Mouse (Mus musculus) liver, embryonic 14.5 days (tissue): ENCODE measurements around the gene Ephb1. TPM values are rescaled to one million over a fixed set of nuclear protein-coding genes. Genes with fewer than 3 reads are reported as not detected.

Source experiments
- ATAC-seq: fragments of 200-750 bp; cut with Nextera tagmentation; 2 replicates; pipeline ENCODE4 v1.8.0; 2017; ENCODE audit warnings: moderate number of reproducible peaks, mild to moderate bottlenecking, moderate library complexity; ENCODE audit not compliant: insufficient read depth
- DNase-seq, 3 experiments: peaks; one replicate each; pipeline ENCODE4 v3.0.0-alpha.2; 2012 to 2013; ENCODE audit warnings: low read depth in 3 of 3, low spot score in 3 of 3
- H3K27ac ChIP-seq: fragments of 300-500 bp; sonication (generic); 2 replicates; pipeline ENCODE4 v1.5.1; 2014; ENCODE audit warnings: moderate library complexity, mild to moderate bottlenecking, control low read depth, inconsistent platforms
- H3K27me3 ChIP-seq: fragments of 300-500 bp; sonication (generic); 2 replicates; pipeline ENCODE4 v1.6.1; 2014; ENCODE audit warnings: mild to moderate bottlenecking, low read length, moderate library complexity; ENCODE audit not compliant: control insufficient read depth, insufficient read depth
- H3K36me3 ChIP-seq: fragments of 300-500 bp; sonication (generic); replicated peaks from 2 replicates; pipeline ENCODE4 v1.6.1; 2014; ENCODE audit warnings: low read depth; ENCODE audit not compliant: control insufficient read depth, insufficient read depth
- H3K4me1 ChIP-seq, 2 experiments: fragments of 200-500 bp in 1 of 2; fragments of 300-500 bp in 1 of 2; sonication (generic) in 1 of 2; replicated peaks; 2 replicates each; pipeline ENCODE4 v1.6.1; 2012 to 2014; ENCODE audit warnings: antibody characterized with exemption in 1 of 2, inconsistent platforms in 1 of 2, low read length in 1 of 2; ENCODE audit not compliant: control insufficient read depth in 2 of 2, insufficient read depth in 2 of 2
- H3K4me2 ChIP-seq: fragments of 300-500 bp; sonication (generic); 2 replicates; pipeline ENCODE4 v1.6.1; 2014; ENCODE audit warnings: low read depth, mild to moderate bottlenecking, control low read depth, moderate library complexity
- H3K4me3 ChIP-seq, 2 experiments: fragments of 200-500 bp in 1 of 2; fragments of 300-500 bp in 1 of 2; sonication (generic) in 1 of 2; 2 replicates each; pipeline ENCODE4 v1.5.1; 2012 to 2014; ENCODE audit warnings: low read depth in 2 of 2, low read length in 2 of 2, mild to moderate bottlenecking in 2 of 2, control low read depth in 1 of 2, inconsistent platforms in 1 of 2, moderate library complexity in 1 of 2; ENCODE audit not compliant: insufficient read depth in 1 of 2
- H3K9ac ChIP-seq: fragments of 300-500 bp; sonication (generic); replicated peaks from 2 replicates; pipeline ENCODE4 v1.6.1; 2014; ENCODE audit warnings: mild to moderate bottlenecking, control low read depth, moderate library complexity
- H3K9me3 ChIP-seq: fragments of 300-500 bp; sonication (generic); 2 replicates; pipeline ENCODE4 v1.6.1; 2016; ENCODE audit warnings: low read length, mixed read lengths; ENCODE audit not compliant: control insufficient read depth
- CTCF ChIP-seq: IDR thresholded peaks from 2 replicates; pipeline ENCODE4 v1.5.1; 2016; ENCODE audit warnings: antibody characterized with exemption, low read depth, control low read depth
- EP300 ChIP-seq: IDR thresholded peaks from 2 replicates; pipeline ENCODE4 v1.6.1; 2016; ENCODE audit warnings: antibody characterized with exemption, low read depth
- WGBS: fragments of 180-500 bp; shearing (Covaris S2); extraction: QIAGEN DNeasy Blood & Tissue Kit; methylation state at CpG from one replicate; pipeline ENCODE4 v1.1.7; 2014; ENCODE audit not compliant: insufficient replicate concordance; 5-methylcytosine and 5-hydroxymethylcytosine counted together
- polyA plus RNA-seq, 2 experiments: library from polyadenylated mRNA; depleted of rRNA in 1 of 2; stranded (reverse) in 1 of 2; unstranded in 1 of 2; fragments of >200 nt; fragmentation: Nextera tagmentation in 1 of 2; extraction: Ambion mirVana in 1 of 2; gene quantifications; 2 replicates each; pipeline versions ENCODE4 v1.2.1 to v1.2.3; 2012 to 2014

The Ephb1 gene
- polyA plus RNA-seq, 2 experiments, result 0.25 to 0.29 TPM

GRCm38 (mm10) chr9:102307656-102308055 lies 46.8 kb downstream of the Ephb1 start:
- TF ChIP-seq EP300, result no peak
- TF ChIP-seq CTCF, result no peak
- H3K4me1 ChIP-seq, result no peaks in the 10 kb centered on the region
- 38% methylated on average over 4 of the region's 4 CpGs for WGBS

GRCm38 (mm10) chr9:102306645-102307415 lies 47.7 kb downstream of the Ephb1 start:
- 26% methylated on average over 1 of the region's 1 CpGs for WGBS
- H3K27me3 ChIP-seq, result no peaks in the 10 kb centered on the region
- DNase-seq (no peak), ATAC-seq (no peak)
- H3K9me3 ChIP-seq, result no peaks in the 10 kb centered on the region
- H3K4me1 ChIP-seq, result no peaks in the 10 kb centered on the region
- no peak for TF ChIP-seq EP300
- no peak for TF ChIP-seq CTCF
- H3K27ac ChIP-seq, result no peak overlapping the region
- H3K9ac ChIP-seq, result no peak overlapping the region
- H3K36me3 ChIP-seq, result no peaks in the 10 kb centered on the region
- H3K4me2 ChIP-seq, result no peak overlapping the region
- no peak overlapping the region for H3K4me3 ChIP-seq

More at GRCm38 (mm10) chr9:102307656-102308055, 46.8 kb downstream of the Ephb1 start:
- H3K9me3 ChIP-seq, result no peaks in the 10 kb centered on the region
- no peak overlapping the region for H3K4me2 ChIP-seq
- H3K9ac ChIP-seq, result no peak overlapping the region
- no peak overlapping the region for H3K4me3 ChIP-seq
- H3K27ac ChIP-seq, result no peak overlapping the region
- ATAC-seq, result no peak
- no peaks in the 10 kb centered on the region for H3K36me3 ChIP-seq
- no peaks in the 10 kb centered on the region for H3K27me3 ChIP-seq
- DNase-seq, result no peak

DNA sequence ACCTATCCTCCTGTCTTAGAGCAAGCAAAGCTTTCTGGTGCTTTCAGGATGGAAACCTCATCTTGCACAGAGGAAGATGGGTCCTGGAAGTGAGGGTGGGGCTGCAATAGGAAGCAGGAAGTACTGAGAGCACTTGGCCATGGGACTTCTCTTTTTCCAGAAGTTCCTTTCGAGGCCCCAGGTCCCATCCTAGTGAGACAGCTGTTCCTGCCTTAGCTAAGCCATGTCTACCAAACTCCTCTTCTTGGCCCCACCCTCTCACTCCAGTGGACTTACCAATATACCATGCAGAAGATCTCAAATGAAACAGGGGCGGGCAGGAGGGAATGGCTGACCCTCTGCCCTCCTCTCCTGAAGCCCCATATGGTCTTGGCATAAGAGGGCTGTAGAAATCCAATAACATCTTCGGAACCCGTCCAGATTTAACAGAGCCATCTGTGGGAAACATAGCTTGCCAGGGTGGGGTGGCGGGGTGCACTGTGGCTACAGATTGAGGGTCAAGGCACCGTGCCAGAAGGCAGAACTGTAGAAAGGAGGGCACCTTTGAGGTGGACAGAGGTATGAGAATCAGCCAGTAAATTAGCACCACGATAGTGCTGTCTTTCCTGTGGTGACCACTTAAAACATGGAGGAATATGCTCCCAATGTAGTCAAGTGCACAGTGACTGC lies 48.9 kb downstream of the Ephb1 start:
- WGBS, result 59% methylated on average over 7 of the region's 7 CpGs
- H3K4me1 ChIP-seq, result no peaks in the 10 kb centered on the region
- no peaks in the 10 kb centered on the region for H3K27me3 ChIP-seq
- no peaks in the 10 kb centered on the region for H3K36me3 ChIP-seq
- H3K9ac ChIP-seq, result no peak overlapping the region
- DNase-seq (no peak), ATAC-seq (no peak)
- no peak overlapping the region for H3K4me3 ChIP-seq
- H3K9me3 ChIP-seq, result no peaks in the 10 kb centered on the region
- H3K4me2 ChIP-seq, result no peak overlapping the region
- TF ChIP-seq EP300 (no peak), CTCF (no peak)
- H3K27ac ChIP-seq, result no peak overlapping the region

DNA sequence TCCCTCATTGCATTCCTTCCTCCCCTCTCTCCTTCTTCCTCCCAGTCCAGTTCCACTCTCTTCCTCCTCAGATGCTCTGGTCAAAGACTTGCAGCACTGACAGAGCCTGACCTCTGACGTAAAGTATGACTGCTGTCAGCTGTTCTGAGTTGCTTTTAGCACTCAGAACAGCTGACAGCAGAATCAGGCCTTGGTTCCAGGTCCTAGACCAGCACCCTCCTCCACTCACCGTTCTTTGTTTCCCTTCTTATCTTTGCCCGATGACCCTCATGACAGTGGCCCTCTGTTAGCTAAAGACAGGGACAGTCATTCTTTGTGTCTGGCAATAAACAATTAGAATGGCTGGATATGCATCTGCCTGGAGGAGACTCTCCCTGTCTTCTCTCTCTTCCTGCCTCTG lies 49.7 kb downstream of the Ephb1 start:
- TF ChIP-seq CTCF (no peak), EP300 (no peak)
- Histone ChIP-seq H3K27ac (no peak overlapping the region), H3K27me3 (no peaks in the 10 kb centered on the region), H3K4me2 (no peak overlapping the region), H3K36me3 (no peaks in the 10 kb centered on the region), H3K4me3 (no peak overlapping the region), H3K4me1 (no peaks in the 10 kb centered on the region), H3K9me3 (no peaks in the 10 kb centered on the region), H3K9ac (no peak overlapping the region)
- DNase-seq (no peak), ATAC-seq (no peak)
- WGBS, result 29% methylated on average over 3 of the region's 3 CpGs

DNA sequence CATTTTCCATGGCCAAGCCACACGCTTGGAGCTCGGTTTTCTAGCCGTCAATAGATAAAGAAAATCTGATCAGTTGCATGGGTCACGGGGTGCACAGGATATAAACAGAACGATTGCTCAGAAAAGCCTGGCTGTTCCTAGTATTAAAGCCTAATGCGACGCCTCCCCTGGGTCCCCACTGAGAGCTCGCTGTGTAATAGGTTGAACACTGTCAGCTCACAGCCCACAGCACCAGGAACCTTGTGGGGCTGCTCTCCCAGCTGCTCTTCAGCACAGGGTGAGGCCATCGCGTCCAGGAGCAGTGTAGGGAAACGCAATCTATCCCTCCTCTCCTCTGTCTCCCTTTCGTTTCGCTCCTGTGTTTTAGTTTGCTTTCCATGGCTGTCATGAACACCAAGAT lies 50.6 kb downstream of the Ephb1 start:
- ATAC-seq (no peak), DNase-seq (no peak)
- Histone ChIP-seq H3K9ac (no peak overlapping the region), H3K27ac (no peak overlapping the region), H3K4me3 (no peak overlapping the region), H3K4me2 (no peak overlapping the region), H3K36me3 (no peaks in the 10 kb centered on the region), H3K9me3 (no peaks in the 10 kb centered on the region), H3K27me3 (no peaks in the 10 kb centered on the region), H3K4me1 (no peaks in the 10 kb centered on the region)
- TF ChIP-seq EP300, result no peak
- no peak for TF ChIP-seq CTCF
- 53% methylated on average over 13 of the region's 13 CpGs for WGBS
